Comparison of ENCODE assay signal across 15 mouse cellular contexts in the genomic region with DNA sequence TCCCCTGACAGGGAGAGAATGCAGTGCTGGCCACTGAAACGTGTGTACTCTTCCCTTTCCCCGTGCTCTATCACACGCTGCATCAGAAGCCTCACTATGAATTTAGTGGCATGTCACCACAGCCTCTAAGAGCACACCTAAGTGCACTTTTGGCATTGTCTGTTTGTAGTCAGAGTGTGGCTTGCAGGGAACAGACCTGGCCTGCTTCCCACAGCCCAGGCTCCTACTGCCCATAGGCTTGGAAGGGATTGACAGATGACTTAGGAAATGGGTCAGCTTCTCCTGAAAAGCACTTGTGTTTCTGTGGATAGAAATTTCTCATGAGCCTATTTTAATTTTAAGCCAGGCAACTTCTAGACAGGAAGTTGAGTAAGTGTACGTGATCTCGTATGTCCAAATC. TPM values are rescaled to one million over a fixed set of nuclear protein-coding genes. Genes with fewer than 3 reads are reported as not detected.
A peak's percentile ranks its signal among the peaks of the same experiment; 100 is the strongest.
DNase-seq lines count a peak whose midpoint lies in the region; ATAC-seq and TF ChIP-seq lines count a peak whose summit lies in the region.
"Had no signal": no experiment of that assay in that cellular context is flagged by ENCODE, and none has a peak within 500 bp of the region (broad histone marks: within the 10 kb centered on the region; RNA-seq: fewer than 3 reads in every experiment).

No protein-coding gene starts in this region.

- H3K36me3 ChIP-seq in liver, adult 2 months (ENCODE audit: control insufficient read depth, insufficient read depth, low read length), result peaks cover 8% of the 10 kb centered on the region; the same call in 1 of the 2 replicates
- peaks cover 10% of the 10 kb centered on the region; the same call in 1 of the 2 replicates for H3K36me3 ChIP-seq in macrophage (ENCODE audit: inconsistent target)
- peaks cover 41% of the 10 kb centered on the region for H3K36me3 ChIP-seq in hindbrain, embryonic 13.5 days

- H3K9ac ChIP-seq in liver, adult 2 months (ENCODE audit: low read depth, low read length), result no peak overlapping the region
- no peak overlapping the region for H3K9ac ChIP-seq in hindbrain, embryonic 13.5 days
- H3K9ac ChIP-seq: limb, embryonic 15.5 days; midbrain, embryonic 15.5 days; neural tube, embryonic 13.5 days had no signal

- no peak overlapping the region for H3K4me3 ChIP-seq in liver, adult 2 months (ENCODE audit: insufficient read depth, low read depth, low read length)
- H3K4me3 ChIP-seq in bone marrow macrophage, adult 2 months (ENCODE audit: insufficient read depth, low read length), result peak overlapping the region; percentile 53
- H3K4me3 ChIP-seq in cerebellum, adult 2 months (replicated peaks; ENCODE audit: insufficient read depth, low read depth, low read length), result no peak overlapping the region
- H3K4me3 ChIP-seq in macrophage (ENCODE audit: inconsistent target), result no peak overlapping the region
- no peak overlapping the region for H3K4me3 ChIP-seq in hindbrain, embryonic 13.5 days
- H3K4me3 ChIP-seq: left cerebral cortex, adult 2 months; limb, embryonic 15.5 days; midbrain, embryonic 15.5 days; neural tube, embryonic 13.5 days had no signal

- H3K27me3 ChIP-seq in liver, adult 2 months (ENCODE audit: control insufficient read depth, insufficient read depth, low read length), result no peaks in the 10 kb centered on the region
- H3K27me3 ChIP-seq in cerebellum, adult 2 months (ENCODE audit: control insufficient read depth, insufficient read depth, low read length), result no peaks in the 10 kb centered on the region
- H3K27me3 ChIP-seq in hindbrain, embryonic 13.5 days, result no peaks in the 10 kb centered on the region
- H3K27me3 ChIP-seq: limb, embryonic 15.5 days; midbrain, embryonic 15.5 days; neural tube, embryonic 13.5 days had no signal

- H3K27ac ChIP-seq in liver, adult 2 months (replicated peaks; ENCODE audit: insufficient read depth, low read depth, low read length), result peak overlapping the region; percentile 61
- H3K27ac ChIP-seq in bone marrow macrophage, adult 2 months (ENCODE audit: insufficient read depth, low read depth, low read length), result peak overlapping the region; percentile 98
- no peak overlapping the region for H3K27ac ChIP-seq in cerebellum, adult 2 months (ENCODE audit: insufficient read depth, low read length)
- H3K27ac ChIP-seq in macrophage, result peak overlapping the region; percentile 98
- no peak overlapping the region for H3K27ac ChIP-seq in hindbrain, embryonic 13.5 days
- H3K27ac ChIP-seq: left cerebral cortex, adult 2 months; limb, embryonic 15.5 days; midbrain, embryonic 15.5 days; neural tube, embryonic 13.5 days had no signal

- WGBS in liver, adult 2 months, result 87% methylated on average over 5 of the region's 5 CpGs
- WGBS in cerebellum, adult 2 months, result 34% methylated on average over 5 of the region's 5 CpGs
- 35% methylated on average over 5 of the region's 5 CpGs for WGBS in macrophage (ENCODE audit: missing documents)
- 88% methylated on average over 5 of the region's 5 CpGs for WGBS in hindbrain, embryonic 13.5 days

- H3K79me2 ChIP-seq in liver, adult 2 months (ENCODE audit: control insufficient read depth, insufficient read depth, low read length), result no peaks in the 10 kb centered on the region
- H3K79me2 ChIP-seq in macrophage (ENCODE audit: inconsistent target), result peaks cover 38% of the 10 kb centered on the region

- no peak for ATAC-seq in hindbrain, embryonic 13.5 days (ENCODE audit: low FRiP score)
- ATAC-seq: intestine, postnatal 0 days; midbrain, embryonic 15.5 days had no signal

- H3K4me2 ChIP-seq in hindbrain, embryonic 13.5 days, result no peak overlapping the region
- H3K4me2 ChIP-seq: limb, embryonic 15.5 days; midbrain, embryonic 15.5 days; neural tube, embryonic 13.5 days had no signal

- TF ChIP-seq CTCF in liver, adult 2 months (IDR thresholded peaks at IDR 0.05; ENCODE audit: low read depth, low read length), result no peak
- TF ChIP-seq CTCF in bone marrow macrophage, adult 2 months (IDR thresholded peaks at IDR 0.05; ENCODE audit: low read depth, low read length), result no peak
- no peak for TF ChIP-seq CTCF in cerebellum, adult 2 months (IDR thresholded peaks at IDR 0.05; ENCODE audit: borderline replicate concordance, insufficient read depth, low read depth, low read length)

- H3K9me3 ChIP-seq in hindbrain, embryonic 13.5 days, result no peaks in the 10 kb centered on the region
- H3K9me3 ChIP-seq: limb, embryonic 15.5 days; midbrain, embryonic 15.5 days; neural tube, embryonic 13.5 days had no signal

- DNase-seq in liver, adult 2 months (ENCODE audit: extremely low read depth, low read depth, low spot score), result no peak
- no peak for DNase-seq in liver
- DNase-seq in cerebellum, adult 2 months, result peak; percentile 44 to 57
- DNase-seq in right cerebral cortex, postnatal 4 days, result no peak
- DNase-seq: adrenal gland, postnatal 36 days; kidney, postnatal 36 days; right cerebral cortex, adult 18-20 months had no signal

- H3K4me1 ChIP-seq in liver, adult 2 months (ENCODE audit: control insufficient read depth, insufficient read depth, low read length), result no peaks in the 10 kb centered on the region
- peaks cover 39% of the 10 kb centered on the region for H3K4me1 ChIP-seq in bone marrow macrophage, adult 2 months (ENCODE audit: control insufficient read depth, insufficient read depth, low read length)
- 0 out of 2 replicates have a peak, but pooled peaks cover 7% of the 10 kb centered on the region for H3K4me1 ChIP-seq in cerebellum, adult 2 months (ENCODE audit: control insufficient read depth, insufficient read depth, low read length)
- peaks cover 5% of the 10 kb centered on the region for H3K4me1 ChIP-seq in hindbrain, embryonic 13.5 days (replicated peaks)
- H3K4me1 ChIP-seq: limb, embryonic 15.5 days had no signal

- TF ChIP-seq POLR2A in liver, adult 2 months (IDR thresholded peaks at IDR 0.05; ENCODE audit: extremely low read depth, insufficient read depth, low read length), result no peak
- TF ChIP-seq POLR2A in bone marrow macrophage, adult 2 months (IDR thresholded peaks at IDR 0.05; ENCODE audit: borderline replicate concordance, low read depth, low read length), result no peak
- no peak for TF ChIP-seq POLR2A in cerebellum, adult 2 months (IDR thresholded peaks at IDR 0.05; ENCODE audit: borderline replicate concordance, insufficient read depth, low read length)

RNA-seq across cellular contexts. Expression of a gene that starts 1.0 kb away (rescaled TPM):
- total RNA-seq in liver, adult 2 months (2014; rRNA removed), result 3.2 and 4.0 TPM in 2 replicates
- 0.41 and 0.82 TPM in 2 replicates for polyA plus RNA-seq in liver, adult 2 months (2012; rRNA removed)
- polyA plus RNA-seq in bone marrow macrophage, adult 2 months (2012; ENCODE audit: insufficient read depth, insufficient read length, missing spikeins), result 188 and 191 TPM in 2 replicates
- polyA plus RNA-seq in cerebellum, adult 2 months (2012; rRNA removed), result 0.14 and 0.28 TPM in 2 replicates
- total RNA-seq in macrophage (2018; cell fraction: chromatin; rRNA removed), result 1,000 to 10,000 TPM in 4 of 26 experiments, 100 to 1,000 TPM in 22; 108 to 1,258 (median 429) TPM
- total RNA-seq in macrophage (2018; cell fraction: cytosol; rRNA removed), result 100 to 1,000 TPM; 118 to 492 (median 272) TPM
- total RNA-seq in macrophage (2018; cell fraction: nucleus; rRNA removed), result 1,000 to 10,000 TPM in 3 of 26 experiments, 100 to 1,000 TPM in 23; 125 to 1,186 (median 537) TPM
- 75.4 to 337 TPM (median 171 TPM) in 3 replicates for polyA plus RNA-seq in macrophage (2018)
- polyA plus RNA-seq in hindbrain, embryonic 13.5 days (2015; fragmentation: Nextera tagmentation; extraction: Ambion mirVana), result 1.2 and 1.3 TPM in 2 replicates

RNA-seq across cellular contexts. Expression of a gene that starts 6.0 kb away (rescaled TPM):
- 0.09 TPM in 1 of 2 replicates, not detected in the other for total RNA-seq in liver, adult 2 months (2014; rRNA removed)
- 0.02 TPM in 1 of 2 replicates, not detected in the other for polyA plus RNA-seq in liver, adult 2 months (2012; rRNA removed)
- not detected in 2 replicates for polyA plus RNA-seq in bone marrow macrophage, adult 2 months (2012; ENCODE audit: insufficient read depth, insufficient read length, missing spikeins)
- 0.51 and 0.90 TPM in 2 replicates for polyA plus RNA-seq in cerebellum, adult 2 months (2012; rRNA removed)
- total RNA-seq in macrophage (2018; cell fraction: chromatin; rRNA removed), result 1 to 10 TPM in 8 of 26 experiments, under 1 TPM in 16, not detected in 2; 0.08 to 3.2 (median 0.76) TPM
- total RNA-seq in macrophage (2018; cell fraction: cytosol; rRNA removed), result under 1 TPM in 4 of 26 experiments, not detected in 22; 0.04 to 0.24 (median 0.11) TPM
- total RNA-seq in macrophage (2018; cell fraction: nucleus; rRNA removed), result 1 to 10 TPM in 1 of 26 experiments, under 1 TPM in 19, not detected in 6; 0.11 to 1.4 (median 0.42) TPM
- not detected in 3 replicates for polyA plus RNA-seq in macrophage (2018)
- 0.25 and 0.53 TPM in 2 replicates for polyA plus RNA-seq in hindbrain, embryonic 13.5 days (2015; fragmentation: Nextera tagmentation; extraction: Ambion mirVana)

RNA-seq across cellular contexts. Expression of a gene that starts 41.2 kb away (rescaled TPM):
- total RNA-seq in liver, adult 2 months (2014; rRNA removed), result 37.9 and 41.4 TPM in 2 replicates
- polyA plus RNA-seq in liver, adult 2 months (2012; rRNA removed), result 13.8 and 18.8 TPM in 2 replicates
- polyA plus RNA-seq in bone marrow macrophage, adult 2 months (2012; ENCODE audit: insufficient read depth, insufficient read length, missing spikeins), result 40.7 and 43.4 TPM in 2 replicates
- 46.6 and 47.0 TPM in 2 replicates for polyA plus RNA-seq in cerebellum, adult 2 months (2012; rRNA removed)
- 10 to 100 TPM in 24 of 26 experiments, 1 to 10 TPM in 2; 8.0 to 55.7 (median 22.6) TPM for total RNA-seq in macrophage (2018; cell fraction: chromatin; rRNA removed)
- 10 to 100 TPM; 38.6 to 58.8 (median 49.2) TPM for total RNA-seq in macrophage (2018; cell fraction: cytosol; rRNA removed)
- 10 to 100 TPM; 16.2 to 42.6 (median 28.0) TPM for total RNA-seq in macrophage (2018; cell fraction: nucleus; rRNA removed)
- polyA plus RNA-seq in macrophage (2018), result 35.8 to 44.5 TPM (median 41.0 TPM) in 3 replicates
- polyA plus RNA-seq in hindbrain, embryonic 13.5 days (2015; fragmentation: Nextera tagmentation; extraction: Ambion mirVana), result 202 and 207 TPM in 2 replicates

Comparison
In these comparisons a context has a peak if more than half of its experiments do, and no peak if none do; other contexts are left out.
1. DNase-seq: peak in cerebellum, adult 2 months (2 of 2); none in liver, adult 2 months (single experiment), liver (single experiment) and right cerebral cortex, postnatal 4 days (single experiment).
2. H3K27ac ChIP-seq: peak in liver, adult 2 months (single experiment), bone marrow macrophage, adult 2 months (single experiment) and macrophage (single experiment); none in cerebellum, adult 2 months (single experiment) and hindbrain, embryonic 13.5 days (single experiment).
3. RNA of a gene that starts 1.0 kb away (polyA plus RNA-seq): 75.4 to 337 TPM in macrophage and 188 to 191 TPM in bone marrow macrophage, adult 2 months; 1.2 to 1.3 TPM in hindbrain, embryonic 13.5 days, 0.41 to 0.82 TPM in liver, adult 2 months and 0.14 to 0.28 TPM in cerebellum, adult 2 months; every median in the first group is over 10 times any median in the second.